Mouse (Mus musculus): ENCODE data around the gene Trim7.
"Not testable (repeated sequence)": the region's sequence is repeated elsewhere in the genome, so short reads cannot be mapped to it uniquely, and the experiment has no call there.

Trim7 gene

GRCm38 (mm10) chr11:48900654-48901566 lies 75.0 kb downstream of the Trim7 start:
- DNase-seq (ENCODE audit: low spot score), result not testable (repeated sequence)

- DNase-seq (ENCODE audit: low spot score), result not testable (repeated sequence)
Measured at GRCm38 (mm10) chr11:48901567-48901930, 75.6 kb downstream of the Trim7 start.
